Mouse (Mus musculus) thymus, adult 2 months (tissue): ENCODE results near the gene Gm853. TPM values are rescaled to one million over a fixed set of nuclear protein-coding genes. Genes with fewer than 3 reads are reported as not detected.

Source experiments
- DNase-seq: peaks from one replicate; pipeline ENCODE4 v3.0.0; 2021
- H3K27ac ChIP-seq: fragments of 200-500 bp; 2 replicates; pipeline ENCODE4 v1.5.1; 2012; ENCODE audit warnings: low read length, control low read depth; ENCODE audit not compliant: control insufficient read depth, insufficient read depth
- H3K27me3 ChIP-seq: fragments of 200-500 bp; 2 replicates; pipeline ENCODE4 v1.6.1; 2012; ENCODE audit warnings: mild to moderate bottlenecking, low read length, moderate library complexity, mixed read lengths; ENCODE audit not compliant: control insufficient read depth, insufficient read depth
- H3K36me3 ChIP-seq: fragments of 200-500 bp; 2 replicates; pipeline ENCODE4 v1.6.1; 2012; ENCODE audit warnings: mild to moderate bottlenecking, low read length, moderate library complexity; ENCODE audit not compliant: control insufficient read depth, insufficient read depth
- H3K4me1 ChIP-seq: fragments of 200-500 bp; replicated peaks from 2 replicates; pipeline ENCODE4 v1.6.1; 2012; ENCODE audit warnings: low read length; ENCODE audit not compliant: control insufficient read depth, insufficient read depth
- H3K4me3 ChIP-seq: fragments of 200-500 bp; 2 replicates; pipeline ENCODE4 v1.5.1; 2012; ENCODE audit warnings: mild to moderate bottlenecking, low read length, control low read depth, moderate library complexity; ENCODE audit not compliant: control insufficient read depth, insufficient read depth
- CTCF ChIP-seq: fragments of 200-500 bp; IDR thresholded peaks from 2 replicates; pipeline ENCODE4 v1.5.1; 2012; ENCODE audit warnings: mild to moderate bottlenecking, control low read depth, low read length, moderate library complexity, borderline replicate concordance; ENCODE audit not compliant: control insufficient read depth, poor library complexity, insufficient read depth; ENCODE audit errors: extremely low read depth
- POLR2A ChIP-seq: fragments of 200-500 bp; IDR thresholded peaks from 2 replicates; pipeline ENCODE4 v1.6.1; 2012; ENCODE audit warnings: mild to moderate bottlenecking, low read length, control low read depth, moderate library complexity; ENCODE audit not compliant: control insufficient read depth, poor library complexity, insufficient read depth; ENCODE audit errors: extremely low read depth
- WGBS: fragments of 180-500 bp; shearing (Covaris S2); methylation state at CpG from one replicate; pipeline ENCODE4 v1.1.7; 2018; 5-methylcytosine and 5-hydroxymethylcytosine counted together
- polyA plus RNA-seq: library from polyadenylated mRNA; depleted of rRNA; stranded (reverse); fragments of >200 nt; gene quantifications from 2 replicates; pipeline ENCODE4 v1.2.3, GENCODE M21; 2012

Gm853 gene
- polyA plus RNA-seq, 1 experiment, result 0.13 TPM

- H3K36me3 ChIP-seq, result no peaks in the 10 kb centered on the region
- no peaks in the 10 kb centered on the region for H3K27me3 ChIP-seq
- TF ChIP-seq POLR2A (no peak), CTCF (peak; percentile 71; the same call in 1 of the 2 replicates)
- no peaks in the 10 kb centered on the region for H3K4me1 ChIP-seq
- H3K4me3 ChIP-seq, result no peak overlapping the region
- no peak overlapping the region for H3K27ac ChIP-seq
- peak; percentile 63 for DNase-seq
- WGBS, result 8% methylated on average over 24 of the region's 24 CpGs
These were observed 42.6 kb upstream of the Gm853 start for GRCm38 (mm10) chr4:130264698-130265349.

DNA sequence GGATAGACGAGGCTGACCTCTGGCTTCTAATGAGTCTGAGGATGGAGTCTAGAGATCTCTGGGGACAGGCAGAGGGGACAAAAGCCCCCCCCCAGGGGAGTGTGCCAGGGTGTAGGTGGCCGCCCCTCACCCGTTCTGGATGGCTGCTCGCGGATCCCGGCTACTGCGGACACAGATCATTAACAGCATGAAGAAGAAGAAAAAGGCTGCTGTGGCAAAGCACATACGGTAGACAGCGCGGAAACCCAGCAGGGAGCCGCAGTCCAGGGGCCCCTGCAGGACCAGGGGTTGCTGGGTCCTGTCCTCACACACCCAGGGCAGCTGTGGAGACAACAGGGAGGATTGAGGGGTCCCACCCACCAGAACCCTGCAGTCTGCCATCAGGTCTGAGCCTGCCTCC lies 41.9 kb upstream of the Gm853 start:
- Histone ChIP-seq H3K4me3 (no peak overlapping the region), H3K27ac (no peak overlapping the region), H3K27me3 (no peaks in the 10 kb centered on the region), H3K4me1 (no peaks in the 10 kb centered on the region), H3K36me3 (no peaks in the 10 kb centered on the region)
- DNase-seq, result no peak
- TF ChIP-seq CTCF (no peak), POLR2A (no peak)
- 42% methylated on average over 11 of the region's 11 CpGs for WGBS

- no peak overlapping the region for H3K4me3 ChIP-seq
- no peaks in the 10 kb centered on the region for H3K36me3 ChIP-seq
- no peaks in the 10 kb centered on the region for H3K27me3 ChIP-seq
- no peak for TF ChIP-seq POLR2A
- no peak for TF ChIP-seq CTCF
- WGBS, result 35% methylated on average over 5 of the region's 5 CpGs
- H3K27ac ChIP-seq, result no peak overlapping the region
- no peaks in the 10 kb centered on the region for H3K4me1 ChIP-seq
- no peak for DNase-seq
These were observed 38.2 kb upstream of the Gm853 start for GRCm38 (mm10) chr4:130260406-130260805.

GRCm38 (mm10) chr4:130252441-130253157 lies 30.4 kb upstream of the Gm853 start:
- H3K27ac ChIP-seq, result no peak overlapping the region
- H3K36me3 ChIP-seq, result no peaks in the 10 kb centered on the region
- no peaks in the 10 kb centered on the region for H3K4me1 ChIP-seq
- TF ChIP-seq CTCF (no peak), POLR2A (no peak)
- H3K27me3 ChIP-seq, result no peaks in the 10 kb centered on the region; the same call in 1 of the 2 replicates
- WGBS, result 85% methylated on average over 8 of the region's 8 CpGs
- peak; percentile 6 for DNase-seq
- H3K4me3 ChIP-seq, result no peak overlapping the region

DNA sequence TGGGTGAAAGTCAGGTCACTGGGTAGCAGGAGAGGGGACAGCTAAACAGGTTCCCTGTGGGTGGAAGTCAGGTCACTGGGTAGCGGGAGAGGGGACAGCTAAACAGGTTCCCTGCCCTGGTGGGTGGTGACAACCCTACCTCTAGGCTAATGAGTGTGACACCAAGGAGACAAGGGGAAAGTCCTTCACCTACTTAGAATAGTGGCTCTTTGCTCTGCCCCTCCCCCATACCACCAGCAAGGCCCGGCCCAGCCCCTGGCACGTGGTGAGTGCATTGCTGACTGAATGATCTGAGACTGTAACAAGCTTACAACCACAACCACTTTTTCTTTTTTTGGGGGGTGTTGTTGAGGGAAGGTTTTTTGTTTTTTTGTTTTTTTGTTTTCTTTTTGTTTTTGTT lies 29.6 kb upstream of the Gm853 start:
- Histone ChIP-seq H3K27me3 (no peaks in the 10 kb centered on the region; the same call in 1 of the 2 replicates), H3K36me3 (no peaks in the 10 kb centered on the region), H3K27ac (no peak overlapping the region), H3K4me3 (no peak overlapping the region), H3K4me1 (no peaks in the 10 kb centered on the region)
- 60% methylated on average over 3 of the region's 3 CpGs for WGBS
- DNase-seq, result no peak
- TF ChIP-seq CTCF (no peak), POLR2A (no peak)

DNA sequence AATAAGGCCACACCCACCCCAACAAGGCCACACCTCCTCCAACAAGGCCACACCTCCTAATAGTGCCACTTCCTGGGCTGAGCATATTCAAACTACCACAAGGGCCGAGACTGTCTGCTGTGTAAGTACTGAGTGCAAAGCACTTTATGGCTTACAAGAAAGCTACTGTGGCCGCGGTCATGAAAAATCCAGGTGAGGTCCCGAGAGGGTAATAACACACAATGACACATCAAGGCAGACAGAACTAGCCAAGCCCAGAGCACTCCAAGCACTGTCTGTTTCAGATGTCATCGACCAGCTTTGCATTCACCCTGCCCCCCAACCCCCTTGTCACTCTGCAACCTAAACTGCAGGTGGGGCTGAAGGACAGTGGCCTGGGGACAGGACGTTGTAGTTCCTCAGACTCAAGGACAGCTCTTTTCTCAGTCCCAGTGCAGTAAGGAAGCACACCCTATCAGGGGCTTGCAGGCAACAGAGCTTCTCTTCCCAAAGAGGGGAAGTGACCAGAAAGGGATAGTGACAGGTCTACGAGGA lies 29.0 kb upstream of the Gm853 start:
- no peaks in the 10 kb centered on the region; the same call in 1 of the 2 replicates for H3K27me3 ChIP-seq
- H3K27ac ChIP-seq, result no peak overlapping the region
- H3K36me3 ChIP-seq, result no peaks in the 10 kb centered on the region
- no peak overlapping the region for H3K4me3 ChIP-seq
- H3K4me1 ChIP-seq, result no peaks in the 10 kb centered on the region
- DNase-seq, result no peak
- no peak for TF ChIP-seq POLR2A
- TF ChIP-seq CTCF, result no peak
- WGBS, result 35% methylated on average over 7 of the region's 7 CpGs

GRCm38 (mm10) chr4:130248636-130249035 lies 26.4 kb upstream of the Gm853 start:
- Histone ChIP-seq H3K36me3 (no peaks in the 10 kb centered on the region), H3K4me3 (no peak overlapping the region), H3K27ac (no peak overlapping the region), H3K4me1 (no peaks in the 10 kb centered on the region), H3K27me3 (no peaks in the 10 kb centered on the region; the same call in 1 of the 2 replicates)
- WGBS, result 85% methylated on average over 3 of the region's 3 CpGs
- no peak for TF ChIP-seq POLR2A
- no peak for TF ChIP-seq CTCF
- DNase-seq, result no peak
